Mouse (Mus musculus) hindlimb bud, embryonic 11.5 days (tissue): ENCODE data around the gene Iqsec3.
"Not testable (repeated sequence)": the region's sequence is repeated elsewhere in the genome, so short reads cannot be mapped to it uniquely, and the experiment has no call there.

Experiments
- DNase-seq: peaks from one replicate; pipeline ENCODE4 v3.0.0-alpha.2; 2012; ENCODE audit warnings: low read depth, low spot score; ENCODE audit errors: extremely low spot score

The Iqsec3 gene

GRCm38 (mm10) chr6:121366537-121366936 is 106.9 kb downstream of the Iqsec3 start:
- not testable (repeated sequence) for DNase-seq

DNA sequence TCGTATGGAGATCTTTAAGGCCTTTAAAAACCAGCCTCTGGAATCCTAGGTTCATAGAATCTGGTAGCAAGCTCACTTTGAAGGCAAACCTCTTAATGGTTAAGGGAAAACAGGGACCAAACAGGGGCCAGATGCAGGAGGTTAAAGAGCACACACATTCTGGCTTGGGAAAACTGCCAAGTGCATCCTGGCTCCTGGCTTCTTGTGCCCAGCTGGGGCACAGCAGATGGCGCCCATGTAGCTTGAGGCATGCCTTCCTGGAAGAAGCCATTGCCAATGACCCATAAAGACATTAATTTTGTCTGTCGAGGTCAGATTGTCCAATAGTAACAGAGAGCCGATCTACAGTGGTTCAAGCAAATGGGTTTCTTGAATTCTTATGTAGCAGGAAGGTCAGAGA is 109.5 kb downstream of the Iqsec3 start:
- no peak for DNase-seq

GRCm38 (mm10) chr6:121363061-121363460 is 110.4 kb downstream of the Iqsec3 start:
- DNase-seq = no peak

- no peak for DNase-seq
Observed at GRCm38 (mm10) chr6:121357232-121357631, 116.2 kb downstream of the Iqsec3 start.

DNA sequence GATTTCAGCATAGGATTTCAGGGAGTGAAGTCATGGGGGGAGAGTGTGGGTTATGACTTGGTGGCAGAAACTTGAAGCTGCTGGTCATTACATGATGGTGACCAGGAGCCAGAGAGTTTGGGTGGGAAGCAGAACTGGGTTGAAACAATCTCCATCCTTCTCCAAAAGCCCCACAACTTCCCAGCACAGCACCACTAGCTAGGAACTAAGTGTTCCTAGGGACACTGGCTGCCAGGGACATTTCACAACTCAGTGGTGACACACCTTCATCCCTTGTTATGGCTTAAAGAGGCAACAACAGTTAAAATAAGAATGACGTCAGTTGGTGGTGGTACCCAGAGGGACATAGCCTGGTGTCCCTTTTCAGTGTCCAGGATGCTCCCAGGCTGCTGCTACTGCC is 117.4 kb downstream of the Iqsec3 start:
- no peak for DNase-seq

DNA sequence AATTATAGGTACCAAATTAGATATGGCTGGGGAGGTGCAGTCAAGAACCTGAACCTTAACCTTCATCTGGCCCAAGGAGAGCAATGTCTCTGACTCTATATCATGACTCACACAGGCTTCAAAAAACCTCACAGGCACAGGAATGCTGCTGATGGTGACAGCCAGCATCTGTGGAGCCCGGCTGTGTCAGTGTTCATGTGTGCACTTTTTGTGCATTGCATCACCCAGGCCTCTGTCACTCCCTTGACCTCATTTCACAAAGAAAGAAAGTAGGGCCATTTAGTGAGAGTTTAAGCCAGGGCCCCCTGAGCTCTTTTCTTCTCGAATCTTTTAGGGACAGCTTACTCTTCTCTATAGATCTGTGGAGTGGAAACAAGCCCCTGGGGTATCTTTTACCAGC is 121.2 kb downstream of the Iqsec3 start:
- DNase-seq = no peak

DNA sequence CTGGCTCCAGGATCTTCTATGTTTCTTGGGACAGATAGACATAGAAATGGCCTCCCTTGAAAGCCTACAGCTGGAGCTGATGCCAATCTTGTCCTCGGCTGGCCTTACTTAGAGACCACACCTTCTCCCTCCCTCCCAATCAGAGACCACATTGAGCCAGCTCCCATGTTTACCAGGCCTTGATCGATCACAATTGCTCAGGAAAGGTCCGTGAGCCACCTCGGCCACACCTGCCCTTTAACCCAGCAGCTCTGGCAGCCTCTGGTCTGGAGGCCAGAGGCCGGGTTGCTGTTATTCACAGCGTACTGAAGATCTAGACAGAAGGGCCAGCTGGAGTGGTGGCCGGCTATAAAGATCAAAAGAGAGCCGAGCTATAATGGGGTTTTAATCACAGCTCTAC is 127.0 kb downstream of the Iqsec3 start:
- no peak for DNase-seq

- DNase-seq = no peak
Observed at GRCm38 (mm10) chr6:121344329-121344728, 129.1 kb downstream of the Iqsec3 start.

- DNase-seq = no peak
Observed at GRCm38 (mm10) chr6:121343771-121344123, 129.7 kb downstream of the Iqsec3 start.

- DNase-seq = no peak
Observed at GRCm38 (mm10) chr6:121343026-121343770, 130.3 kb downstream of the Iqsec3 start, which contains the start of gene Slc6a12. Slc6a12 (plus strand) TSS chr6:121343076.

GRCm38 (mm10) chr6:121341650-121342049 is 131.8 kb downstream of the Iqsec3 start:
- DNase-seq = no peak

- no peak for DNase-seq
Observed at GRCm38 (mm10) chr6:121338519-121338896, 135.0 kb downstream of the Iqsec3 start.

DNA sequence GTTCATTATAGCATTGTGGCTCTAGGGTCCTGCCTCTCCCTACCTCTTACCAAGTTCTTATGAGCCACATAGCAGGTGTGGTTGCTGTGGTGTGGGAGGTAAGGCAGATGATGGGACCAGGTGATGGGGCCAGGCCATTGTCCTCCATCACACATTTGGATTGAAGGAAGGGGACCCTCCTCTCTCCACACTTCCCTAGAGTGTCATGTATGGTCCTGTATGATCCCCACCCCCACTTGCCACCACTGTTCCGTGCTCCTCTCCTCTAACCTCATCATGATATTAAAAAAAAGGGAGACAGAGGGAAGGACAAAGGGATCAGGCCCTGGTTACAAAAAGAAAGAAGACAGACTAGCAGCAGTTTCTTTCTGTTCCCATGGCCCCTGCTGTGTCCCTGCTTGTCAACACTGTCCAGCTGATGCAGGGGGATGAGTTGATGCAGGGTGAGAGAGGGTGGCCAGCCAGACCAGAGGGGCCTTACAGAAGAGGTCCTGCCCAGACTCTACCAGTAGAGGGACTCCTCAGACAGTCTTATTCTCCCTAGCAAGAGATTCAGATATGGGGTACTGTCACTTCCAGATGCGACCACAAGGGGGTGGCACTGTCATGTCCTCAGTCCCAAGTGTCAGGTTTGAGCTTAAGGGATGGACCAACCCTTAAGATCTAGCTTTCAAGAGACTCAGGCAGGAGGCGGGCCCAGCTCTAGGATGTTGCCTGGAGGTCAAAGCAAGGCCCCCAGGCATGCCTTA is 135.5 kb downstream of the Iqsec3 start:
- DNase-seq = peak; percentile 71

- DNase-seq = no peak
Observed at GRCm38 (mm10) chr6:121337229-121337628, 136.2 kb downstream of the Iqsec3 start.

- no peak for DNase-seq
Observed at GRCm38 (mm10) chr6:121336558-121336957, 136.9 kb downstream of the Iqsec3 start.

GRCm38 (mm10) chr6:121335841-121336240 is 137.6 kb downstream of the Iqsec3 start:
- DNase-seq = no peak

DNA sequence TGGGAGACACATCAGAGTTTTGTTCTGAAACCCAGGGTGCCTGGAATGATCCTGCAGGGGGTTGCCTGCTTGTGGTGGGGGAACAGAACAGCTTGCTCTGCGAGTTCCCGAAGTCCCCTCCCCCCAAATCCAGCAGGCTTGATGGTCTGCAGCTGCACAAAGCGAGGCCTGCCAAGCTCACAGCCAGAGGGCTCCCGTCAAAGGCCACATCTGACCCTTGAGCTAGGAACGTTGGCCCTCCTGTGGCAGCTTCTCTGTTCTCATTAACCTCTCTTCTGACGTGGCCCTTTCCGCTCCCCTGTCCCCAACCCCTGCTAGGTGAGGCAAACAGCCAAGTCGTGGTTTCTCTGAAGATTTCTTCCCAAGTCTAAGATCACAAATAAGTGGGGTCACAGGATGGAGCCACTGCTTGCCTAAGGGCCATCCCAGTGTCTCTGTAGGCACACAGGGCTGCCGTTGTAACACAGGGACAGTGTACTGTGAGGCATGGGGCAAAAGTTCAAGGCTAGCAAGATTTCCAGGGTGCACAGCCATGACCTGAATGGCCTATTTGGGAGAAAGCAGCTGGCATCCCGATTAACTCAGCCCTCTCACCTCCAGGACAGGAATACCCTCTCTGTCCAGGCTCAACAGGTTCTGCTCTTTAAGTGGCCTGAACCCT is 143.5 kb downstream of the Iqsec3 start:
- DNase-seq = no peak

- no peak for DNase-seq
Observed at GRCm38 (mm10) chr6:121328417-121328884, 145.0 kb downstream of the Iqsec3 start.

- no peak for DNase-seq
Observed at GRCm38 (mm10) chr6:121326486-121327069, 146.9 kb downstream of the Iqsec3 start.

DNA sequence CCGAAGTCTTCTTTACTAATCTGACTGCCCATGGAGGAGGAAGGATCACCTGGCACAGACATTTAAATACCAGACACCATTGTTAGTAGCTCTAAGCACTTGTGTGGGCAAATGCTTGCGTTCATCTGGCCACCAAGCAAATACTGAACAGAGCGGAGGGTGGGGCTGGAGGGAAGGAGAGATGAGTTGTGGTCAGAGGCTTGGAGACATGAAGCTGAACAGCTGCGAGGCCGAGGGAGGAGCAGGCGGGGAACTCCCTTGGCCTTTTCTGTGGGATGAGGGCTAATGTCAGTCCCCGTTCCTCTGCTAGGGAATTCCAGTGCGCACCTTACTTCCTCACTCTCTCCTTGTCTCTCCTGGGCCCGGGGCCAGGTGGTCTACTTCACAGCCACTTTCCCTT is 147.7 kb downstream of the Iqsec3 start:
- DNase-seq = no peak

- no peak for DNase-seq
Observed at GRCm38 (mm10) chr6:121325298-121325697, 148.2 kb downstream of the Iqsec3 start.
